Mouse (Mus musculus): Measurements from ENCODE around the gene Ffar4. TPM values are rescaled to one million over a fixed set of nuclear protein-coding genes. Genes with fewer than 3 reads are reported as not detected.

The Ffar4 gene
- polyA plus RNA-seq, 1 experiment from 2014 or later = 3.4 TPM

DNA sequence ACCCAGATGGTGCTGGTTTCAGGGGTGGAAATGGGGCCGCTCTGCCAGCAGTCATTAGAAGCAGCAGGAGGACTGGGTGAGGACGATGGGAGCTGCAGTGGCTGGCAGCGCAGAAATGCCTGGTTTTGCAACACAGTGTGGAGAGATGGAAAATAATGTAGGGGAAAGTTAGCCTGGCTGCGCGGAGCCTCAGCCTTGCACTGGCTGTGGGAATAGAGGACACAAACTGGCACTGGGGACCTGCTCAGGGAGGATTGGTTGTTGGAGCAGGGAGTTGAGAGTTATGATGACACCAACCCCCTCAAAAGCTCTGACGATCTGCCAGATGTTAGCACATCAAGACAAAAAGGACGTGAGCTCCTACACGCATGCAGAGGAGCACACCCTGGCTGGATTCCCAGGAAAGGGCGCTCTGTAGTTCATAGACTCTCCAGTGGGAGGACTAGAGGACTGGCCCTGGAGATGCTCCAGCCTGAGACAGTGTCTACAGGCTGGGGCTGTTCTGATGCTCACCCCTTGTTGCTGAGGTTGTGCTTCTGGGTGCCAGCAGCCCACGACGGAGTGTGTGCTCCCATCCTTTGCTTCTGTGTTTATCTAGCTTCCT is 9.8 kb upstream of the Ffar4 start:
- Histone ChIP-seq H3K4me2 (ENCODE audit: low read depth, low read length) (no peak overlapping the region), H3K4me1 (replicated peaks; ENCODE audit: control insufficient read depth, insufficient read depth, low read length) (peaks cover 4% of the 10 kb centered on the region; the same call in 1 of the 2 replicates), H3K4me3 (ENCODE audit: low read length) (no peak overlapping the region), H3K9me3 (ENCODE audit: control insufficient read depth, low read length) (no peaks in the 10 kb centered on the region), H3K27me3 (ENCODE audit: control insufficient read depth, insufficient read depth, low read depth, low read length) (no peaks in the 10 kb centered on the region), H3K27ac (ENCODE audit: low read length) (no peak overlapping the region), H3K36me3 (ENCODE audit: control insufficient read depth, insufficient read depth, low read length) (no peaks in the 10 kb centered on the region), H3K9ac (ENCODE audit: low read length) (no peak overlapping the region)
- WGBS = 40% methylated on average over 11 of the region's 11 CpGs
- peak; percentile 95 for ATAC-seq (ENCODE audit: low read depth)

DNA sequence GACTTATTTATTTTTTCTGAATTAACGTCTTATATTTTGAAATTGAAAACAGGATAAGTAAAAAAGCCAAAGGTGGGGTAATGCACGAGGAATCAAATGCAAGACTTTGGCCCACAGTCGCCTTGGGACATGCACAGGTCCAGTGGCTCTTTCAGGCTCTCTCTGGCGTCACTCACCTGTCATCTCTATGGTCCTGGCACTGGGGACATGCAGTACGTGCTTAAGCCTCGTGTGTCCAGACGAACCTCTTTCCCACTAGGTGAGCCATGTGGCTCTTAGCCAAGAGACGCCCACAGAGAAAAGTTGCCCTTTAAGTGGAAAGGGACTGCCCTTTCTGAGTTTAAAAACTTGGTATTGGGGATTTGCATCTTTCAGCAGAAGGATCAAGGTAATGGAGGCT is 7.5 kb upstream of the Ffar4 start:
- ATAC-seq (ENCODE audit: low read depth) = no peak
- Histone ChIP-seq H3K27ac (ENCODE audit: low read length) (no peak overlapping the region), H3K36me3 (ENCODE audit: control insufficient read depth, insufficient read depth, low read length) (no peaks in the 10 kb centered on the region), H3K9ac (ENCODE audit: low read length) (no peak overlapping the region), H3K4me2 (ENCODE audit: low read depth, low read length) (no peak overlapping the region), H3K4me3 (ENCODE audit: low read length) (no peak overlapping the region), H3K4me1 (replicated peaks; ENCODE audit: control insufficient read depth, insufficient read depth, low read length) (peaks cover 4% of the 10 kb centered on the region; the same call in 1 of the 2 replicates), H3K27me3 (ENCODE audit: control insufficient read depth, insufficient read depth, low read depth, low read length) (peaks cover under 1% of the 10 kb centered on the region; the same call in 1 of the 2 replicates), H3K9me3 (ENCODE audit: control insufficient read depth, low read length) (no peaks in the 10 kb centered on the region)
- 61% methylated on average over 8 of the region's 8 CpGs for WGBS

DNA sequence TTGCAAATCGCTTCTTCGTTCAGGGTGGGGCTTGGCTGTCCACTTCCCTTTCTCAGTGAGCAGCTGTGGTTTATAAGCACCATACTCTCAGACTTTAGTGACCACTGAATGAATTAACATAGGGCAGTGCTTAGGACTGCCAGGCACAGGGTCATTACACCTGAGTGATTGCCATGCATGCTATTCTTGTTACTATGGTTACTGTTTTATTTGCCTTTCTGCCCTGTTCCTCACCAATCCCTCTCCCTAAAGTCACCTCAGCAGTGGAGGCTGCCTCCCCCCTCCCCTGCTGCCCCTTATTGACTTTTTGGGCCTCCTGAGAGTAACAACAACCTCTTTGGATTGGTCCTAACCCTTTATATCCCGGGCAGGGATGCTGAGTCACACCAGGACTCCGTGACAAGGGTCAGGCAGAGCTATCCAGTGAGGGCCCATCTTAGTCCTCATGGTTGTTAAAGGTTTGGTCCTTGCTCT is 5.3 kb upstream of the Ffar4 start:
- no peak for ATAC-seq (ENCODE audit: low read depth)
- 51% methylated on average over 4 of the region's 4 CpGs for WGBS
- no peak overlapping the region for H3K4me2 ChIP-seq (ENCODE audit: low read depth, low read length)
- H3K4me1 ChIP-seq (replicated peaks; ENCODE audit: control insufficient read depth, insufficient read depth, low read length) = peaks cover 4% of the 10 kb centered on the region; the same call in 1 of the 2 replicates
- H3K9me3 ChIP-seq (ENCODE audit: control insufficient read depth, low read length) = no peaks in the 10 kb centered on the region
- H3K27me3 ChIP-seq (ENCODE audit: control insufficient read depth, insufficient read depth, low read depth, low read length) = peaks cover 10% of the 10 kb centered on the region
- peak overlapping the region; percentile 5; the same call in 1 of the 2 replicates for H3K27ac ChIP-seq (ENCODE audit: low read length)
- H3K36me3 ChIP-seq (ENCODE audit: control insufficient read depth, insufficient read depth, low read length) = no peaks in the 10 kb centered on the region
- no peak overlapping the region for H3K4me3 ChIP-seq (ENCODE audit: low read length)
- no peak overlapping the region for H3K9ac ChIP-seq (ENCODE audit: low read length)

DNA sequence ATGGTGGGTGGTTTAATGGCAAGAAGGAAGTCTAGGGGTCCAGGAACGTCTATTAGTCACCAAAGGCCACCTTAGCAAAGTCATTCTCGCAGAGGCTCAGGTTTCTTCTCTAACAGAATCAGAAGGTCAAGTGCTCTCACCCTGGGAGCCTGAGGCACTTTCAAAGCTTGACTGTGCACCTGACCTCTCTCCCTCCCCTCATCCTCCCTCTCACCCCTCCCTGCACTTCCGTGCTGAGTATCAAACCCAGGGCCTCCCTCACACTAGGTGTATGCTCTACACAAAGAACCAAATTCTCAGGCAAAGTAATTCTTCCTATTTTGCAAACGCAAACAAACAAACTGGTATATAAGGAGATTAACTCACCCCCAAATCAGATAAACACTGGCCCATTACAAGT is 640 bp upstream of the Ffar4 start:
- Histone ChIP-seq H3K9ac (ENCODE audit: low read length) (no peak overlapping the region), H3K4me2 (ENCODE audit: low read depth, low read length) (no peak overlapping the region), H3K27me3 (ENCODE audit: control insufficient read depth, insufficient read depth, low read depth, low read length) (peaks cover 34% of the 10 kb centered on the region), H3K4me1 (replicated peaks; ENCODE audit: control insufficient read depth, insufficient read depth, low read length) (peaks cover 10% of the 10 kb centered on the region; the same call in 1 of the 2 replicates), H3K36me3 (ENCODE audit: control insufficient read depth, insufficient read depth, low read length) (no peaks in the 10 kb centered on the region), H3K9me3 (ENCODE audit: control insufficient read depth, low read length) (no peaks in the 10 kb centered on the region), H3K27ac (ENCODE audit: low read length) (no peak overlapping the region), H3K4me3 (ENCODE audit: low read length) (no peak overlapping the region)
- WGBS = 8% methylated on average over 4 of the region's 4 CpGs
- ATAC-seq (ENCODE audit: low read depth) = no peak

DNA sequence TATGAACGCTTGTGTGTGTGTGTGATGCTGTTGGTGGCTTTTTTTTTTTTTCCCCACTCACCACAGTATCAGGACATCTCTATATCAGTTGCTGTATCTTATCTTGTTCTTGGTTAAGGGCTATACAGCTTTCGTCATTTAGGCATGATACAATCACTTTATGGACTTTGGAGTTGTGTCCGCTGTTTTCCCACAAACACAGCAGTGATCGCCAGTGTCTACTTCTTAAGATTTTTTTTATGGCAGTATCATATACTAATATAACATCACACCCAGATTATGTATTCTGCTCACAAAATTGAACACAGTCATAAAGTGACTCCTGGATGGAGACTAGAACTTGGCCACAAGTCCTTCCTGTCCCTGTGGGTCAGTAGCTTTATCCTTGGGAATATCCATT is 11.0 kb downstream of the Ffar4 start:
- 84% methylated on average over 4 of the region's 4 CpGs for WGBS
- no peak for ATAC-seq (ENCODE audit: low read depth)
- H3K4me1 ChIP-seq (replicated peaks; ENCODE audit: control insufficient read depth, insufficient read depth, low read length) = no peaks in the 10 kb centered on the region
- H3K27me3 ChIP-seq (ENCODE audit: control insufficient read depth, insufficient read depth, low read depth, low read length) = no peaks in the 10 kb centered on the region
- H3K27ac ChIP-seq (ENCODE audit: low read length) = no peak overlapping the region
- no peaks in the 10 kb centered on the region for H3K9me3 ChIP-seq (ENCODE audit: control insufficient read depth, low read length)
- no peak overlapping the region for H3K4me3 ChIP-seq (ENCODE audit: low read length)
- no peaks in the 10 kb centered on the region for H3K36me3 ChIP-seq (ENCODE audit: control insufficient read depth, insufficient read depth, low read length)
- no peak overlapping the region for H3K4me2 ChIP-seq (ENCODE audit: low read depth, low read length)
- H3K9ac ChIP-seq (ENCODE audit: low read length) = no peak overlapping the region

DNA sequence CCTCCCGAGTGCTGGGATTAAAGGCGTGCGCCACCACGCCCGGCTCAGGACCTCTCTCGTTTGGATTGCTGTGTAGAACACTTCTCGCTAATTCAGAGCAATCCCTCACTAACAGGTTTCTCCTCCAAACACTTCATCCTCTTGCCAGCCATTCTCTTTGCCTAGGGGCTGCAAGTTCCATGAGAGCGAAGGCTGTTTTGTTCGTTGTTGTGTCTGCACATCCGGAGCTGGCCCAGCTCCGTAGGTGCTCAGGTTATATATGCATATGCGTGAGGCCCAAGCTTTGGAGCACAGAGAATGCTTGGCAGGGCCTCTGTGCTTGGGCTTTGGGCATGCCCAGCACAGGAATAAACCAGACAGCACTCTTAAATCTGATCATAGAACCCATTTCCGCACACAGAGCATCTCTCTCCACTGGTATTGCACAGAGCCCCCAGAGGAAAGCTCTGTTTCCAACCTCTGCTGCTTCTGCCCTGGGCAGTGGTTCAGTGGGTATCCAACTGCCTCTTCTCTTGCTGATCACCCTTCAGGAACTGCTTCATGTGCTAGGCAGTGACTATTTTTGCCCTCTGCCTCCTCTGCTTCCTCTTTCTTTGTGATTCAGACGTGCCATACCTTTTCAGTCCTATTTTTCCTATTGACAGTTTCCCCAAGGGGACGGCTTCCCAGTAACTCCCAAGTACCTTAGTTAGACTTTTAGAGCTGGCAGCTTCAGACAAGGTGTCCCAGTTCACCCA is 12.8 kb downstream of the Ffar4 start:
- no peaks in the 10 kb centered on the region for H3K9me3 ChIP-seq (ENCODE audit: control insufficient read depth, low read length)
- ATAC-seq (ENCODE audit: low read depth) = no peak
- no peaks in the 10 kb centered on the region for H3K27me3 ChIP-seq (ENCODE audit: control insufficient read depth, insufficient read depth, low read depth, low read length)
- H3K4me2 ChIP-seq (ENCODE audit: low read depth, low read length) = no peak overlapping the region
- no peak overlapping the region for H3K9ac ChIP-seq (ENCODE audit: low read length)
- H3K4me3 ChIP-seq (ENCODE audit: low read length) = no peak overlapping the region
- no peaks in the 10 kb centered on the region for H3K36me3 ChIP-seq (ENCODE audit: control insufficient read depth, insufficient read depth, low read length)
- H3K4me1 ChIP-seq (replicated peaks; ENCODE audit: control insufficient read depth, insufficient read depth, low read length) = no peaks in the 10 kb centered on the region
- WGBS = 88% methylated on average over 15 of the region's 15 CpGs
- no peak overlapping the region for H3K27ac ChIP-seq (ENCODE audit: low read length)

DNA sequence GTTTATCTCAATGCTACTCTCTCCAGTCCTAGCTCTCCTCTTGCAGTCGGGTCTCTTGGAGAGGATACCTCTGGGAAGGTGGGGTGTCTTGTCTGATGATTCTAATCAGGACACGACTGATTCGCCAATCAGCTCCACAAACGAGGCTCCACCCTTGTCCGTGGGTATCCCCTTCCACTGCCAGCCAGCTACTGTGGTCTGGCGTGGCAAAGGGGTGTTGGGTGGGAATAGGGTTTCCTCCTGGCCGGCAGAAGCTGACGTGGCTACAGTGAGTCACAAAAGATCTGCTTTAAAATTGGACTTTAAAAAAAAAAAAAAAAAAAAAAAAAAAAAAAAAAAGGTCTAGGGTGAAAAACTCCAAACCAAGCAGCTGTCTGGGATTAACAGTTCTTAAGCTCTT is 14.2 kb downstream of the Ffar4 start:
- 73% methylated on average over 8 of the region's 8 CpGs for WGBS

DNA sequence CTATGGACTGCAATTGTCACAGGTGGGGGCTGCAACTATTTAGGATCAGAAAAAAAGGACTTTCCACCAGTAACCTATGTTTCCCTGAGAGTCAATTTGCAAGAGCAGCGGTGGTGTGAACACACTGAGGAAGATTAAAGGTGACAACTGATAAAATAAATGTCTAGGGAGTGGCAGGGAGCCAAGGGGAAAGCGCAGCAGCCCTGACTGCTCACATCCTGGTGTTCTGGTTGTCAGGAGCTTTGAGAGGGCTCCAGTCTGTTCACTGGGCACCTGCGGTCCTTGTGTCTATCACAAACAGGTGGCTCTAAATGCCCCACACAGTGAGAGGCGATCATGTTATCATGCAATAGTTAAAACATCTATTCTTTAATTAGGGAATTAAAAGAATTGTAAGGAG is 15.7 kb downstream of the Ffar4 start:
- H3K27me3 ChIP-seq (ENCODE audit: control insufficient read depth, insufficient read depth, low read depth, low read length) = no peaks in the 10 kb centered on the region
- no peak overlapping the region for H3K9ac ChIP-seq (ENCODE audit: low read length)
- ATAC-seq (ENCODE audit: low read depth) = no peak
- 42% methylated on average over 4 of the region's 4 CpGs for WGBS
- no peaks in the 10 kb centered on the region for H3K4me1 ChIP-seq (replicated peaks; ENCODE audit: control insufficient read depth, insufficient read depth, low read length)
- H3K27ac ChIP-seq (ENCODE audit: low read length) = no peak overlapping the region
- no peak overlapping the region for H3K4me3 ChIP-seq (ENCODE audit: low read length)
- H3K4me2 ChIP-seq (ENCODE audit: low read depth, low read length) = no peak overlapping the region
- no peaks in the 10 kb centered on the region for H3K9me3 ChIP-seq (ENCODE audit: control insufficient read depth, low read length)
- no peaks in the 10 kb centered on the region for H3K36me3 ChIP-seq (ENCODE audit: control insufficient read depth, insufficient read depth, low read length)

More for the DNA sequence above, 14.2 kb downstream of the Ffar4 start:
- Histone ChIP-seq H3K9me3 (ENCODE audit: control insufficient read depth, low read length) (no peaks in the 10 kb centered on the region), H3K36me3 (ENCODE audit: control insufficient read depth, insufficient read depth, low read length) (no peaks in the 10 kb centered on the region), H3K27me3 (ENCODE audit: control insufficient read depth, insufficient read depth, low read depth, low read length) (no peaks in the 10 kb centered on the region), H3K27ac (ENCODE audit: low read length) (no peak overlapping the region), H3K4me3 (ENCODE audit: low read length) (no peak overlapping the region), H3K4me2 (ENCODE audit: low read depth, low read length) (no peak overlapping the region), H3K4me1 (replicated peaks; ENCODE audit: control insufficient read depth, insufficient read depth, low read length) (no peaks in the 10 kb centered on the region), H3K9ac (ENCODE audit: low read length) (no peak overlapping the region)
- ATAC-seq (ENCODE audit: low read depth) = no peak

DNA sequence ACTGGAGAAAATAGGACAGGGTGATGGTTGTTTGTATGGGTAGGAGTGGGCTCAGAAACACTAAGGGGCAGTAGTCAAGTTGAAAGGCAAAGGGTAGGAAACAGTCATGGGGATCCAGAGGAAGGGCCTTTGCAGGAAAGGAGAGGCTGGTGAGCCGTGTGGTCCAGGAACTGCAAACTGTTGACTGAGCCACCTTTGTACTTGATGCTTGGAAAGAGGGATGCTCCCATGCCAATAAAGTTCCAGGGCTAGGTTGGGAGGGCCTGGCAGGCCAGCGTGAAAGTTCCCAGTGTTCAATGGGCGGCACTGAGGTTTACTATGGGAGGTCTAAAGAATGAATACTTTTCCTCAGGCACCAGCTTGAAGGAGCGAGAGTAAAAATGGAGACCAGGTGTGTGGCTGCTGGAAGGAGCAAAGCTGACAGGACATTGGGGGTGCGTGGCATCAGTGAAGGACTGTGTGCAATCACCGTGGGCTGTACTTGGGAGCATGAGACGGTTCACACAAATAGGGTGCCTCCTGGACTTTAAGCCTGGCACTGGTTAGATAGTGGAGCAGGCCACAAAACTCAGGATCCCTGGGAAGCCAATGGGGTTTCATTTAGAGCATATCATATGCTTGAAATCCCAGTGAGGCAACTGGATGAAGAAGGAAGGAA is 18.1 kb downstream of the Ffar4 start:
- H3K27me3 ChIP-seq (ENCODE audit: control insufficient read depth, insufficient read depth, low read depth, low read length) = no peaks in the 10 kb centered on the region
- 88% methylated on average over 7 of the region's 7 CpGs for WGBS
- no peaks in the 10 kb centered on the region for H3K9me3 ChIP-seq (ENCODE audit: control insufficient read depth, low read length)
- no peaks in the 10 kb centered on the region for H3K36me3 ChIP-seq (ENCODE audit: control insufficient read depth, insufficient read depth, low read length)
- H3K27ac ChIP-seq (ENCODE audit: low read length) = no peak overlapping the region
- no peak overlapping the region for H3K4me3 ChIP-seq (ENCODE audit: low read length)
- no peak overlapping the region for H3K4me2 ChIP-seq (ENCODE audit: low read depth, low read length)
- H3K4me1 ChIP-seq (replicated peaks; ENCODE audit: control insufficient read depth, insufficient read depth, low read length) = no peaks in the 10 kb centered on the region
- H3K9ac ChIP-seq (ENCODE audit: low read length) = no peak overlapping the region
- no peak for ATAC-seq (ENCODE audit: low read depth)

All from lung, embryonic 16.5 days (tissue).